Mouse (Mus musculus): ENCODE measurements around the gene Klf1. TPM values are rescaled to one million over a fixed set of nuclear protein-coding genes. Genes with fewer than 3 reads are reported as not detected.

Gene Klf1
- polyA plus RNA-seq, 1 experiment from 2014 or later, result 1.8 TPM

- H3K27ac ChIP-seq (ENCODE audit: low read depth), result no peak overlapping the region
- H3K4me1 ChIP-seq (replicated peaks; ENCODE audit: control insufficient read depth, insufficient read depth, low read length), result peaks cover 8% of the 10 kb centered on the region; the same call in 1 of the 2 replicates
- WGBS, result 81% methylated on average over 6 of the region's 6 CpGs
- no peaks in the 10 kb centered on the region for H3K9me3 ChIP-seq (ENCODE audit: control insufficient read depth, low read length)
- H3K4me2 ChIP-seq (ENCODE audit: low read length), result no peak overlapping the region
- H3K4me3 ChIP-seq (ENCODE audit: low read depth, low read length), result no peak overlapping the region
- DNase-seq (ENCODE audit: low spot score), result no peak
- H3K36me3 ChIP-seq (ENCODE audit: control insufficient read depth, insufficient read depth, low read length), result no peaks in the 10 kb centered on the region
- peaks cover 49% of the 10 kb centered on the region for H3K27me3 ChIP-seq (replicated peaks; ENCODE audit: control insufficient read depth, insufficient read depth, low read length)
- no peak for ATAC-seq (replicated peaks; ENCODE audit: low FRiP score, low TSS enrichment, low read depth)
- no peak overlapping the region for H3K9ac ChIP-seq (ENCODE audit: low read length)
Measured at GRCm38 (mm10) chr8:84910551-84910950, 8.8 kb downstream of the Klf1 start.

DNA sequence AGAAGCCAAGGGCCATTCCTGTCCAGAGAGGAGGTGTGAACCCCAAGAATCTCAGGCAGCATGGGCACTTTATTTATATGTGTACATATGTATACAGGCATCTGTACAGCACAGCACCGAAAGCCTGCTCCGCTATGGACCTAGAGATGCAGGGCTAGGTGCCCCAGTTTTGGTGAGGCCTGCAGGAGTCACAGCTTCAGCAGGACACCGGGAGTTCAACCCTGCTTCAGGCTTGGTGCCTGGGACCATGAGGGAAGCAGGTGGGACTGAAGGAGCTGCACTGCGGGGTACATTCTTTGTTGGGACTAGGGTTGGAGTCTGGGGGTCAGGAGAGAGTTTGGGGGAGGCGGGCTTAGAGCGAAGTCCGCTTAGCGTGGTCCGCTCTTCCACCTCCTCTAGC is 10.1 kb downstream of the Klf1 start:
- peaks cover 8% of the 10 kb centered on the region; the same call in 1 of the 2 replicates for H3K4me1 ChIP-seq (replicated peaks; ENCODE audit: control insufficient read depth, insufficient read depth, low read length)
- H3K27ac ChIP-seq (ENCODE audit: low read depth), result no peak overlapping the region
- WGBS, result 82% methylated on average over 9 of the region's 9 CpGs
- H3K27me3 ChIP-seq (replicated peaks; ENCODE audit: control insufficient read depth, insufficient read depth, low read length), result peaks cover 58% of the 10 kb centered on the region
- H3K9me3 ChIP-seq (ENCODE audit: control insufficient read depth, low read length), result no peaks in the 10 kb centered on the region
- H3K36me3 ChIP-seq (ENCODE audit: control insufficient read depth, insufficient read depth, low read length), result no peaks in the 10 kb centered on the region
- ATAC-seq (replicated peaks; ENCODE audit: low FRiP score, low TSS enrichment, low read depth) (no peak), DNase-seq (ENCODE audit: low spot score) (no peak)
- no peak overlapping the region for H3K4me3 ChIP-seq (ENCODE audit: low read depth, low read length)
- no peak overlapping the region for H3K9ac ChIP-seq (ENCODE audit: low read length)
- no peak overlapping the region for H3K4me2 ChIP-seq (ENCODE audit: low read length)

GRCm38 (mm10) chr8:84912391-84912790 is 10.7 kb downstream of the Klf1 start:
- Histone ChIP-seq H3K9me3 (ENCODE audit: control insufficient read depth, low read length) (no peaks in the 10 kb centered on the region), H3K9ac (ENCODE audit: low read length) (no peak overlapping the region), H3K36me3 (ENCODE audit: control insufficient read depth, insufficient read depth, low read length) (no peaks in the 10 kb centered on the region), H3K4me3 (ENCODE audit: low read depth, low read length) (peak overlapping the region; percentile 30), H3K27me3 (replicated peaks; ENCODE audit: control insufficient read depth, insufficient read depth, low read length) (peaks cover 63% of the 10 kb centered on the region), H3K4me1 (replicated peaks; ENCODE audit: control insufficient read depth, insufficient read depth, low read length) (peaks cover 8% of the 10 kb centered on the region; the same call in 1 of the 2 replicates), H3K4me2 (ENCODE audit: low read length) (peak overlapping the region; percentile 64), H3K27ac (ENCODE audit: low read depth) (no peak overlapping the region)
- DNase-seq (ENCODE audit: low spot score) (no peak), ATAC-seq (replicated peaks; ENCODE audit: low FRiP score, low TSS enrichment, low read depth) (no peak)
- WGBS, result 26% methylated on average over 26 of the region's 27 CpGs

DNA sequence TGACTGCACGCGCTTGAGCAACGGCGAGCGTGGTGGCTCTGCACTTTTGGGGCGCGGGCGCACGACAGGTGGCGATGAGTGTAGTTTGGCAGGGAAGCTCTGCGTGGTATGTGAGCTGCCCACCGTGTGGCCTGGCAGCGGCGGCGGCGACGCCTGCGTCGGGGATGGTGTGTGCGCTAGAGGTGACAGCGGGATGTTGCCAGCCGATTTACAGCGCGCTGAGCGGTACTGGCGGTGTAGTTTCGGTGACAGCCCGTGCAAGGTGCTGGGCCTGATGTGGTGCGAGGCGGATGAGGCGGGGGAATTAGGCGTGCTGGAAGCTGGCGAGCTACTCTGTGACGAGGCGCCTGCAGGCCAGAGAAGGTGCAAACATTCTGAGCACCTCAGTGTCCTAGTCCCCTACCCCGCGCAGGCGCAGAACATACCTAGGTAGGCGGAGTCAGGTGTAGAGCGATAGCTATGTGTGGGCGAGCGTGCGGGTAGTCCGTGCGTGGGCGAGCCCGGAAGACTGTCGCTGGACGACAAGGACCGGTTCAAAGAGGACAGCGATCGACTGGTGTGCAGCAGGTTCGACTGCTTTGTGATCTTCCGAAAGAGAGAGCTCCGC is 11.3 kb downstream of the Klf1 start:
- Histone ChIP-seq H3K27me3 (replicated peaks; ENCODE audit: control insufficient read depth, insufficient read depth, low read length) (peaks cover 65% of the 10 kb centered on the region), H3K4me1 (replicated peaks; ENCODE audit: control insufficient read depth, insufficient read depth, low read length) (peaks cover 8% of the 10 kb centered on the region; the same call in 1 of the 2 replicates), H3K4me2 (ENCODE audit: low read length) (peak overlapping the region; percentile 64), H3K9ac (ENCODE audit: low read length) (peak overlapping the region; percentile 2; the same call in 1 of the 2 replicates), H3K9me3 (ENCODE audit: control insufficient read depth, low read length) (no peaks in the 10 kb centered on the region), H3K27ac (ENCODE audit: low read depth) (no peak overlapping the region), H3K4me3 (ENCODE audit: low read depth, low read length) (peak overlapping the region; percentile 30), H3K36me3 (ENCODE audit: control insufficient read depth, insufficient read depth, low read length) (no peaks in the 10 kb centered on the region)
- WGBS, result under 1% methylated on average over 55 of the region's 55 CpGs
- ATAC-seq (replicated peaks; ENCODE audit: low FRiP score, low TSS enrichment, low read depth) (peak; percentile 72), DNase-seq (ENCODE audit: low spot score) (peak; percentile 75)

DNA sequence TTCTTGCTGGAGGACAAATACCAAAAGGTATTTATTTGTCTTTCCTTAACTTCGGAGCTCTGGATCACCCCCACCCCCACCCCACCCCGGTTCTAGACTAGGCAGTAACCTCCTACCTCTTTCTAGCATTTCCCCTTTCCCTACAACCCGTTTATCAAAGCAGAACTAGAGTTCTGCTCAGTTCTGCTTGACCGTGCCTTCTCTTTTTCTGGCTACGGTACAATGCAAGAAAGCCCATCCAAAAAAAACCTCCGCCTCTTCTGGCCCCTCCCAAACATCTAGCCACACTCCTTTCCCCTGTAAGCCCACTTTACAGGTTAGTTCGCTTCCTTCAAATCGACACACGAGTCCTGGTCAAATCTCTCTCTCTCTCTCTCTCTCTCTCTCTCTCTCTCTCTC is 11.8 kb downstream of the Klf1 start:
- no peak for DNase-seq (ENCODE audit: low spot score)
- H3K4me2 ChIP-seq (ENCODE audit: low read length), result peak overlapping the region; percentile 64
- H3K27ac ChIP-seq (ENCODE audit: low read depth), result no peak overlapping the region
- H3K36me3 ChIP-seq (ENCODE audit: control insufficient read depth, insufficient read depth, low read length), result no peaks in the 10 kb centered on the region
- peaks cover 66% of the 10 kb centered on the region for H3K27me3 ChIP-seq (replicated peaks; ENCODE audit: control insufficient read depth, insufficient read depth, low read length)
- H3K4me3 ChIP-seq (ENCODE audit: low read depth, low read length), result peak overlapping the region; percentile 30
- H3K9me3 ChIP-seq (ENCODE audit: control insufficient read depth, low read length), result no peaks in the 10 kb centered on the region
- peak overlapping the region; percentile 2; the same call in 1 of the 2 replicates for H3K9ac ChIP-seq (ENCODE audit: low read length)
- 10% methylated on average over 9 of the region's 9 CpGs for WGBS
- no peak for ATAC-seq (replicated peaks; ENCODE audit: low FRiP score, low TSS enrichment, low read depth)
- peaks cover 8% of the 10 kb centered on the region; the same call in 1 of the 2 replicates for H3K4me1 ChIP-seq (replicated peaks; ENCODE audit: control insufficient read depth, insufficient read depth, low read length)

- Histone ChIP-seq H3K9me3 (ENCODE audit: control insufficient read depth, low read length) (no peaks in the 10 kb centered on the region), H3K36me3 (ENCODE audit: control insufficient read depth, insufficient read depth, low read length) (no peaks in the 10 kb centered on the region), H3K4me3 (ENCODE audit: low read depth, low read length) (no peak overlapping the region), H3K4me2 (ENCODE audit: low read length) (peak overlapping the region; percentile 64), H3K27ac (ENCODE audit: low read depth) (no peak overlapping the region), H3K27me3 (replicated peaks; ENCODE audit: control insufficient read depth, insufficient read depth, low read length) (peaks cover 66% of the 10 kb centered on the region), H3K9ac (ENCODE audit: low read length) (no peak overlapping the region), H3K4me1 (replicated peaks; ENCODE audit: control insufficient read depth, insufficient read depth, low read length) (peaks cover 7% of the 10 kb centered on the region; the same call in 1 of the 2 replicates)
- WGBS, result 27% methylated on average over 4 of the region's 4 CpGs
- no peak for DNase-seq (ENCODE audit: low spot score)
- no peak for ATAC-seq (replicated peaks; ENCODE audit: low FRiP score, low TSS enrichment, low read depth)
Measured at GRCm38 (mm10) chr8:84913960-84914359, 12.2 kb downstream of the Klf1 start.

DNA sequence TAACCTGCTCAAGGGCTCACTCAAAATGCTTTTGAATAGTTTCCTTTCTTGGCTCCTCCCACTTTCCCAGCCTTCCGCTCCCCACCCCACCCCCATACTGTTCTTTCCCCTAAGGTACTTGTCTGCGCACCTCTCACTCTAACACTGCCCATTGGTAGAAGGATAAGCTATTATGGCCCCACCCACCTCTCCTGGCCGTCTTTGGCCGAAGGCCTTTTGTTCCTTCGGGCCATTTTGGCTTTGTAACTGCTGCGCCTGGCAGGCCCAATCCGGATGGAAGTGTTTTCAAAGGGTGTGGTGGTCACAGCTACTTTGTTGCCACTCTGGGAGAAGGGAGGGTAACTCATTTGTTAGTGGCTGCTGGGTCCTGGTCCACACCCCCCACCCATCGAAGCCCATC is 13.5 kb downstream of the Klf1 start:
- Histone ChIP-seq H3K4me3 (ENCODE audit: low read depth, low read length) (no peak overlapping the region), H3K9ac (ENCODE audit: low read length) (no peak overlapping the region), H3K36me3 (ENCODE audit: control insufficient read depth, insufficient read depth, low read length) (no peaks in the 10 kb centered on the region), H3K4me1 (replicated peaks; ENCODE audit: control insufficient read depth, insufficient read depth, low read length) (0 out of 2 replicates have a peak, but pooled peaks cover 4% of the 10 kb centered on the region), H3K27ac (ENCODE audit: low read depth) (no peak overlapping the region), H3K9me3 (ENCODE audit: control insufficient read depth, low read length) (no peaks in the 10 kb centered on the region), H3K4me2 (ENCODE audit: low read length) (no peak overlapping the region), H3K27me3 (replicated peaks; ENCODE audit: control insufficient read depth, insufficient read depth, low read length) (peaks cover 54% of the 10 kb centered on the region)
- DNase-seq (ENCODE audit: low spot score), result no peak
- WGBS, result 84% methylated on average over 8 of the region's 8 CpGs
- no peak for ATAC-seq (replicated peaks; ENCODE audit: low FRiP score, low TSS enrichment, low read depth)

- ATAC-seq (replicated peaks; ENCODE audit: low FRiP score, low TSS enrichment, low read depth) (no peak), DNase-seq (ENCODE audit: low spot score) (no peak)
- Histone ChIP-seq H3K27ac (ENCODE audit: low read depth) (no peak overlapping the region), H3K27me3 (replicated peaks; ENCODE audit: control insufficient read depth, insufficient read depth, low read length) (peaks cover 30% of the 10 kb centered on the region), H3K36me3 (ENCODE audit: control insufficient read depth, insufficient read depth, low read length) (no peaks in the 10 kb centered on the region), H3K9ac (ENCODE audit: low read length) (no peak overlapping the region), H3K9me3 (ENCODE audit: control insufficient read depth, low read length) (no peaks in the 10 kb centered on the region), H3K4me3 (ENCODE audit: low read depth, low read length) (no peak overlapping the region), H3K4me1 (replicated peaks; ENCODE audit: control insufficient read depth, insufficient read depth, low read length) (no peaks in the 10 kb centered on the region), H3K4me2 (ENCODE audit: low read length) (no peak overlapping the region)
- WGBS, result 25% methylated on average over 20 of the region's 20 CpGs
Measured at GRCm38 (mm10) chr8:84917781-84918180, 16.1 kb downstream of the Klf1 start.

DNA sequence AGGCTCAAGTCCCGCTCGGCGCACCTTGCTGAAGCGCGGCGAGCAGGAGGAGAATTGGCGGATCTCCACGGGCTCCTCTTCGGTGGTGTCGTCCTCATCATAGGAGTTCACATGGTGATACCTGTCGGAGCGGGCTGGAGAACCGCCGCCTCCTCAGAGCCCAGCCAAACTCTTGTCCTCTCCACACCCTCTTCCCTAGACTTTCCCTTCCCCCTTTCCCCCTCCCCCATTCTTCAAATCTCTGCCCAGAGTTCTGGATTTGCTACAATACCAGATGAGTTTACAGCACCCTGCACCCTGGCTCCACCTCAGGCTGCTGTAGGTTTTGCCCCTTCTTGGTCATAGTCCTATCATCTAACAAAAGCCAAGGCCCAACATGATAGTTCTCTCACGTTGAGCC is 16.9 kb downstream of the Klf1 start:
- ATAC-seq (replicated peaks; ENCODE audit: low FRiP score, low TSS enrichment, low read depth) (no peak), DNase-seq (ENCODE audit: low spot score) (no peak)
- Histone ChIP-seq H3K4me3 (ENCODE audit: low read depth, low read length) (no peak overlapping the region), H3K9me3 (ENCODE audit: control insufficient read depth, low read length) (no peaks in the 10 kb centered on the region), H3K36me3 (ENCODE audit: control insufficient read depth, insufficient read depth, low read length) (no peaks in the 10 kb centered on the region), H3K4me1 (replicated peaks; ENCODE audit: control insufficient read depth, insufficient read depth, low read length) (no peaks in the 10 kb centered on the region), H3K27me3 (replicated peaks; ENCODE audit: control insufficient read depth, insufficient read depth, low read length) (peaks cover 25% of the 10 kb centered on the region), H3K27ac (ENCODE audit: low read depth) (no peak overlapping the region), H3K4me2 (ENCODE audit: low read length) (no peak overlapping the region), H3K9ac (ENCODE audit: low read length) (no peak overlapping the region)
- 90% methylated on average over 15 of the region's 15 CpGs for WGBS

Measured in intestine, embryonic 14.5 days (tissue).